Mouse (Mus musculus) ES-CJ7 (cell line): ENCODE measurements at regions not wholly inside any gene's neighbourhood (a gene's known extent, or its start where the extent isn't known, plus 50 kb on each side); places are given as distances from the start of the nearest gene placed in this dataset.

Experiments
- DNase-seq: peaks from one replicate; pipeline ENCODE4 v3.0.0; 2011; ENCODE audit warnings: low read depth, low spot score

DNA sequence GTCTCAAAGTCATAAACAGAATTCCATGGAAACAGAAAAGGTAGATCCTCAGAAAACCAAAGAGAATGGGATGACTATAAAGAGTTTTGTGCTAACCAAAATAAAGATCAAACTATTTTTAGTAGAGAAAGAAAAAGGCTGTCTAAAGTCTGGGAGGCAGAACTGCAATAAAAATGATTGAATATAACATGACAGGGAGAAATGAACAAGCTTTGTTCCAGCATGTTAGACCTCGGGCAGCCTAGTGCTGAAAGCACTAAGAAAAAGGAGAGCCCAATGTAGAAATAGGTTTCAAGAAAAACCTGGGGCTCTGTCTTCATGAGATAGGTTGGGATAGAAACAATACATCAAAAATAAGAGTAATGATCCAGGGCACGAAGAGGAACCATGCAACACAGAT lies 135.4 kb upstream of the Pcdh7 start:
- no peak for DNase-seq

- DNase-seq = peak; percentile 80
Measured at GRCm38 (mm10) chr5:57587016-57587415, 130.8 kb upstream of the Pcdh7 start.

DNA sequence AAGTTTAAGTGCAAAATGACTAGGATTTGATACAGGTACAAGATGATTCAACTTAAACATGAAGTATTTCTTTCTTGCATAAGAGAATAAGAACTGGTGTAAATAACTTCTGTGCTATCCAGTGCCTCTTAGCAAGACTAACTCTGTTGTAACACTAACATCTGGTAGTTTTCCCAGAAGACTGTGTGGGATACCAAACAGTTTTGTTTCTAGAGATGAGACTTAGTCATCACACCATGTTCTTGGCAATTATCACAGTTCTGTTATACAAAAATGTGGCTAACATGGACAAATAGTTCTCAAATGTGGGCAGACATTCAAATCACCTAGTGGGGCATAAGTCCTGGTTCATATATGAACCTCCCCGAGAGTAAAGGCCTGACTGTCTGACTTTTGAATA lies 121.8 kb upstream of the Pcdh7 start:
- no peak for DNase-seq

- no peak for DNase-seq
Measured at GRCm38 (mm10) chr5:57597043-57597442, 120.7 kb upstream of the Pcdh7 start.

DNA sequence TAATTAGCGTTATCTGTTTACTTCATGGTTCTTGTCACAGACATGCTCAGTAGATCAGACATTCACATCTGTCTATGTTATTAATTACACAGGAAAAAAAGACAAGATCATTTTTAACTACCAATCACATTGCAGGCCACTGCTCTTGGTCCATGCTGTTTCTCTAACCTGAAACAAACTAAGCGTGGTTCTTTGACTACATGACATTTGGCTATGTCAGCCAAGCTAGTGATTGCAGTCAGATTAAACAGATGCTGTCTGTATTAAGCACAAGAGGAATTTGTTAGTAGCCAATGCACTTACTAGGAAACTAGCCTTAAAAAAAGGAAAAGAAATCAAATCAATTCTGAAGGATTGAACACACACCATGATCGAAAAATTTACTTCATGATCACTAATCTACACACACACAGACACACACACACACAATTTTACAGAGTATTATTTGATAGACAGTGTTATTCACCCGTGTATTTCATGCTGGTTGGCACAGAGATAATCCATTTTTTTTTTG lies 119.5 kb upstream of the Pcdh7 start:
- no peak for DNase-seq
